Mouse (Mus musculus): ENCODE data around the gene Zfp563.

Zfp563 gene

GRCm38 (mm10) chr17:33089220-33089949 is at the start of gene Zfp563:
Gene Zfp563 (plus strand): TSS chr17:33089310.
- peak; percentile 71 to 79 for DNase-seq (ENCODE audit: low spot score in 2 of 2)

- no peak for DNase-seq (ENCODE audit: low spot score in 2 of 2)
Observed at GRCm38 (mm10) chr17:33058791-33059190, 30.3 kb upstream of the Zfp563 start.

- DNase-seq (ENCODE audit: low spot score in 2 of 2) = no peak
Observed at GRCm38 (mm10) chr17:33063001-33063400, 26.1 kb upstream of the Zfp563 start.

- no peak for DNase-seq (ENCODE audit: low spot score in 2 of 2)
Observed at GRCm38 (mm10) chr17:33067958-33068357, 21.2 kb upstream of the Zfp563 start, which contains the start of gene 4921501E09Rik. Gene 4921501E09Rik (minus strand): TSS chr17:33068058.

GRCm38 (mm10) chr17:33091630-33092029 is 2.5 kb downstream of the Zfp563 start:
- no peak for DNase-seq (ENCODE audit: low spot score in 2 of 2)

- peak; percentile 43 to 56 for DNase-seq (ENCODE audit: low spot score in 2 of 2)
Observed at GRCm38 (mm10) chr17:33092391-33093193, 3.5 kb downstream of the Zfp563 start.

- DNase-seq (ENCODE audit: low spot score in 2 of 2) = no peak
Observed at GRCm38 (mm10) chr17:33097396-33097795, 8.3 kb downstream of the Zfp563 start.

- no peak for DNase-seq (ENCODE audit: low spot score in 2 of 2)
Observed at GRCm38 (mm10) chr17:33124546-33124945, 35.4 kb downstream of the Zfp563 start.

- DNase-seq (ENCODE audit: low spot score in 2 of 2) = no peak
Observed at GRCm38 (mm10) chr17:33126257-33126656, 37.1 kb downstream of the Zfp563 start.

- DNase-seq (ENCODE audit: low spot score in 2 of 2) = no peak
Observed at GRCm38 (mm10) chr17:33139261-33139820, 50.2 kb downstream of the Zfp563 start, which contains the start of gene Morc2b. Gene Morc2b (minus strand): TSS chr17:33139683.
